Mouse (Mus musculus): ENCODE data around the gene Ctnnd2. TPM values are rescaled to one million over a fixed set of nuclear protein-coding genes. Genes with fewer than 3 reads are reported as not detected.

Ctnnd2 gene
- total RNA-seq, 2 experiments from 2014 or later: 212 to 235 TPM

GRCm38 (mm10) chr15:30695859-30696258 lies 523.5 kb downstream of the Ctnnd2 start:
- DNase-seq (ENCODE audit: extremely low spot score in 1 of 2, low spot score in 1 of 2): no peak

- no peak for DNase-seq (ENCODE audit: extremely low spot score in 1 of 2, low spot score in 1 of 2)
Observed at GRCm38 (mm10) chr15:30697356-30697755, 525.0 kb downstream of the Ctnnd2 start.

- DNase-seq (ENCODE audit: extremely low spot score in 1 of 2, low spot score in 1 of 2): no peak
Observed at GRCm38 (mm10) chr15:30700762-30701161, 528.4 kb downstream of the Ctnnd2 start.

GRCm38 (mm10) chr15:30701592-30701991 lies 529.2 kb downstream of the Ctnnd2 start:
- no peak for DNase-seq (ENCODE audit: extremely low spot score in 1 of 2, low spot score in 1 of 2)

GRCm38 (mm10) chr15:30709026-30709753 lies 536.8 kb downstream of the Ctnnd2 start:
- DNase-seq (ENCODE audit: extremely low spot score in 1 of 2, low spot score in 1 of 2): no peak

- no peak for DNase-seq (ENCODE audit: extremely low spot score in 1 of 2, low spot score in 1 of 2)
Observed at GRCm38 (mm10) chr15:30709754-30710105, 537.3 kb downstream of the Ctnnd2 start.

GRCm38 (mm10) chr15:30714823-30715222 lies 542.4 kb downstream of the Ctnnd2 start:
- no peak for DNase-seq (ENCODE audit: extremely low spot score in 1 of 2, low spot score in 1 of 2)

GRCm38 (mm10) chr15:30718811-30719210 lies 546.4 kb downstream of the Ctnnd2 start:
- no peak for DNase-seq (ENCODE audit: extremely low spot score in 1 of 2, low spot score in 1 of 2)

GRCm38 (mm10) chr15:30719226-30719625 lies 546.8 kb downstream of the Ctnnd2 start:
- peak in 1 of 2 experiments; percentile 27 for DNase-seq (ENCODE audit: extremely low spot score in 1 of 2, low spot score in 1 of 2)

GRCm38 (mm10) chr15:30721098-30721497 lies 548.7 kb downstream of the Ctnnd2 start:
- DNase-seq (ENCODE audit: extremely low spot score in 1 of 2, low spot score in 1 of 2): no peak

- no peak for DNase-seq (ENCODE audit: extremely low spot score in 1 of 2, low spot score in 1 of 2)
Observed at GRCm38 (mm10) chr15:30726066-30726465, 553.7 kb downstream of the Ctnnd2 start.

- DNase-seq (ENCODE audit: extremely low spot score in 1 of 2, low spot score in 1 of 2): no peak
Observed at GRCm38 (mm10) chr15:30738178-30738577, 565.8 kb downstream of the Ctnnd2 start.

- DNase-seq (ENCODE audit: extremely low spot score in 1 of 2, low spot score in 1 of 2): peak; percentile 47 to 70
Observed at GRCm38 (mm10) chr15:30740728-30741127, 568.3 kb downstream of the Ctnnd2 start.

GRCm38 (mm10) chr15:30757991-30758390 lies 585.6 kb downstream of the Ctnnd2 start:
- no peak for DNase-seq (ENCODE audit: extremely low spot score in 1 of 2, low spot score in 1 of 2)

- no peak for DNase-seq (ENCODE audit: extremely low spot score in 1 of 2, low spot score in 1 of 2)
Observed at GRCm38 (mm10) chr15:30762211-30762610, 589.8 kb downstream of the Ctnnd2 start.

GRCm38 (mm10) chr15:30762695-30763285 lies 590.4 kb downstream of the Ctnnd2 start:
- no peak for DNase-seq (ENCODE audit: extremely low spot score in 1 of 2, low spot score in 1 of 2)

GRCm38 (mm10) chr15:30776931-30777330 lies 604.5 kb downstream of the Ctnnd2 start:
- DNase-seq (ENCODE audit: extremely low spot score in 1 of 2, low spot score in 1 of 2): no peak

- no peak for DNase-seq (ENCODE audit: extremely low spot score in 1 of 2, low spot score in 1 of 2)
Observed at GRCm38 (mm10) chr15:30777801-30778200, 605.4 kb downstream of the Ctnnd2 start.

- no peak for DNase-seq (ENCODE audit: extremely low spot score in 1 of 2, low spot score in 1 of 2)
Observed at GRCm38 (mm10) chr15:30779903-30780302, 607.5 kb downstream of the Ctnnd2 start.

GRCm38 (mm10) chr15:30780977-30781376 lies 608.6 kb downstream of the Ctnnd2 start:
- DNase-seq (ENCODE audit: extremely low spot score in 1 of 2, low spot score in 1 of 2): no peak

- DNase-seq (ENCODE audit: extremely low spot score in 1 of 2, low spot score in 1 of 2): no peak
Observed at GRCm38 (mm10) chr15:30785706-30786320, 613.4 kb downstream of the Ctnnd2 start.

GRCm38 (mm10) chr15:30793260-30793659 lies 620.9 kb downstream of the Ctnnd2 start:
- DNase-seq (ENCODE audit: extremely low spot score in 1 of 2, low spot score in 1 of 2): no peak

Measured in layer of hippocampus, postnatal 25 days (tissue).